Mouse (Mus musculus) skeletal muscle tissue, adult 2 months (tissue): ENCODE data around the gene Iqcf3.

Source experiments
- DNase-seq: peaks from one replicate; pipeline ENCODE4 v3.0.0-alpha.2; 2012; ENCODE audit warnings: low read depth, low spot score

The Iqcf3 gene

DNA sequence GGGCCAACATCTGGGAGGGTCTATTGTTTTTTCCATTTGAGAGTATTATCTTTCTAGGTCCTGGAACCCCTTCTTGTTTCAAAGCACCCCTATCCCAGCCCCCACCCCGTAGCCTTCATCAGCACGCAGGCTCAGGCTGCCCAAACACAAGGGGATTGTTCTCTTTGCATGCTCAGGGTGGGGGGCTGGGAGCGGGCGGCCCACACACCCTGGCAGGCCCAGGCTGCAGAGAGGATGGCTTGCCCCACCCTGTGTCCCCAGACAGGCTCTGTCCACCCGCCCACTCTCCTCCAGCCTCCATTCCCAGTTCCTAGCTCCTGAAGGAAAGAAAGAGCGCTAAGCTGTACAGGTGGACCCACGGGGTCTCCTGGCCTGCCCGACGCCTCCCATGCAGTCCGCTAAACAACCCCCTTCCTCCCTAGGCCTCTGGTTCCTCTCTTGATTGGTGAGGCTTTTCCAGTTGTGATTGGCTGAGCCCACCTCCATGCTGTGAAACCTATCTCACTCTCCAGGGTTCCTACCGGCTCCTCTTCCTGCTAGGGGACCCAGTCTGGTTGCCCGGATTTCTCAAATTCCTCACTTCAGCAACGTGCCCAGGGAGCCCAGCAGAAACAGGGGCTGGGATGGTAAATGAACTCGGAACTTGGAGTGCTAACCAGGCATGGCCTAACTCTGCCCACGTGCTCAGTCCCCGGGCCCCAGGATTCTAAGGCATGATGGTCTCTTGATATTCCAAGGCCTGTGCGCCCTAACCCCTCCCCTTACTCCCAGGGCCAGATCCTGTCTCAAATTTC lies 106.3 kb downstream of the Iqcf3 start:
- no peak for DNase-seq

DNA sequence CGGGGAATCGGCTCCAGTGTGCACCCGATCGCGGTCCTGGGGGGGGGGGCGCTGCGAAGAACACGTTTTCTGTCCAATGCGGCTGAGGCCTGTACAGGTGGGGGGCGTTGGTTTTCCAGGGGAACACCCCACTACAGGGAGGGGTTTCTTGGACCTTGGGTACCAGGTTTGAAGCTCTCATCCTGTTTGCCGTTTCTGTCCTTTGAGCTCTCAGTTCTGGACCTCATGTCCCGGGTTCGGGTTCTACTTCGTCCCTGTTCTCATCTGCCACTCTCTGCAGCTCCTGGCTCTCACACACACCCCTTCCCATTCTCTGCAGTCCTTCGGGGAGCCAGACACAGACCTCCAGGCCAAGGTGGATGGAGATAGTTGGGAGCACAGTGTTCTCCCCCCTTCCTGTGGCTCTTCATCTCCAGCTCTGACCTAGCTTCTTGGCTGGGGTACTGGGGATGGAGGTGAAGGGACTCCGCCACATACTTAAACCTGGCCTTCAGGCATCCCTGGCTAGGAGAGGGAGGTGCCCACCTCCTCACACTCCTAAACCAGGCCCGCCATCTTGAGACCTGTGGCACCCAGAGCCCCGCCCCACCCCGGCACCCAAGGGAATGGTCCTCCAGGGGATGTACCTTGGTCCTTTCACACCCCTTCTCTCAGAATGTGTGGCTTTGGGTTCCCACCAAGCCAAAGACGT lies 107.2 kb downstream of the Iqcf3 start:
- DNase-seq: no peak

GRCm38 (mm10) chr9:106453271-106454070 lies 108.0 kb downstream of the Iqcf3 start, which contains the start of gene Pcbp4:
Pcbp4 (plus strand) TSS chr9:106453291.
- no peak for DNase-seq
